Mouse (Mus musculus) limb, embryonic 12.5 days (tissue): ENCODE results near the gene Crcp. TPM values are rescaled to one million over a fixed set of nuclear protein-coding genes. Genes with fewer than 3 reads are reported as not detected.

Source experiments
- ATAC-seq: fragments of 200-750 bp; cut with Nextera tagmentation; 2 replicates; pipeline ENCODE4 v1.8.0; 2017; ENCODE audit warnings: low read depth, moderate TSS enrichment; ENCODE audit not compliant: insufficient number of reproducible peaks, insufficient read depth, low FRiP score, low TSS enrichment
- H3K27ac ChIP-seq: fragments of 300-500 bp; sonication (generic); 2 replicates; pipeline ENCODE4 v1.5.1; 2016; ENCODE audit warnings: mild to moderate bottlenecking, moderate library complexity
- H3K27me3 ChIP-seq: fragments of 300-500 bp; sonication (generic); 2 replicates; pipeline ENCODE4 v1.6.1; 2016; ENCODE audit warnings: mild to moderate bottlenecking, moderate library complexity
- H3K36me3 ChIP-seq: fragments of 300-500 bp; sonication (generic); 2 replicates; pipeline ENCODE4 v1.6.1; 2016; ENCODE audit warnings: mild to moderate bottlenecking, moderate library complexity
- H3K4me1 ChIP-seq: fragments of 300-500 bp; sonication (generic); replicated peaks from 2 replicates; pipeline ENCODE4 v1.6.1; 2016
- H3K4me2 ChIP-seq: fragments of 300-500 bp; sonication (generic); 2 replicates; pipeline ENCODE4 v1.6.1; 2016; ENCODE audit warnings: mild to moderate bottlenecking, moderate library complexity
- H3K4me3 ChIP-seq: fragments of 300-500 bp; sonication (generic); replicated peaks from 2 replicates; pipeline ENCODE4 v1.5.1; 2016; ENCODE audit warnings: mild to moderate bottlenecking
- H3K9ac ChIP-seq: fragments of 300-500 bp; sonication (generic); replicated peaks from 2 replicates; pipeline ENCODE4 v1.6.1; 2016; ENCODE audit warnings: mild to moderate bottlenecking, moderate library complexity
- H3K9me3 ChIP-seq: fragments of 300-500 bp; sonication (generic); 2 replicates; pipeline ENCODE4 v1.6.1; 2016; ENCODE audit warnings: mild to moderate bottlenecking, moderate library complexity
- WGBS: fragments of 180-500 bp; shearing (Covaris S2); methylation state at CpG from one replicate; pipeline ENCODE4 v1.1.7; 2016; 5-methylcytosine and 5-hydroxymethylcytosine counted together
- polyA plus RNA-seq: library from polyadenylated mRNA; unstranded; fragments of >200 nt; fragmentation: Nextera tagmentation; extraction: Ambion mirVana; gene quantifications from 2 replicates; pipeline ENCODE4 v1.2.1, GENCODE M21; 2016

Crcp gene
- polyA plus RNA-seq, 1 experiment from 2014 or later = 39.6 TPM

GRCm38 (mm10) chr5:130002301-130003146 lies 26.6 kb upstream of the Crcp start, which contains the start of gene Gusb:
Gusb (minus strand) TSS chr5:130003049.
- under 1% methylated on average over 39 of the region's 39 CpGs for WGBS
- H3K9me3 ChIP-seq = peaks cover 15% of the 10 kb centered on the region; the same call in 1 of the 2 replicates
- H3K36me3 ChIP-seq = peaks cover 10% of the 10 kb centered on the region; the same call in 1 of the 2 replicates
- H3K4me2 ChIP-seq = peak within 1 kb of the TSS; percentile 72
- peak; percentile 75 for ATAC-seq
- H3K4me3 ChIP-seq = peak within 1 kb of the TSS; percentile 67
- H3K27me3 ChIP-seq = no peaks in the 10 kb centered on the region
- peak within 1 kb of the TSS; percentile 83 for H3K27ac ChIP-seq
- peaks cover 19% of the 10 kb centered on the region for H3K4me1 ChIP-seq
- peak within 1 kb of the TSS; percentile 69 for H3K9ac ChIP-seq

GRCm38 (mm10) chr5:130003229-130003628 lies 25.9 kb upstream of the Crcp start:
- Histone ChIP-seq H3K9me3 (peaks cover 15% of the 10 kb centered on the region; the same call in 1 of the 2 replicates), H3K4me1 (peaks cover 19% of the 10 kb centered on the region), H3K27ac (peak overlapping the region; percentile 83), H3K36me3 (peaks cover 10% of the 10 kb centered on the region; the same call in 1 of the 2 replicates), H3K9ac (peak overlapping the region; percentile 69; the same call in 1 of the 2 replicates), H3K4me3 (peak overlapping the region; percentile 67), H3K27me3 (no peaks in the 10 kb centered on the region), H3K4me2 (peak overlapping the region; percentile 72)
- 52% methylated on average over 7 of the region's 7 CpGs for WGBS
- ATAC-seq = no peak

GRCm38 (mm10) chr5:130007344-130007743 lies 21.7 kb upstream of the Crcp start:
- Histone ChIP-seq H3K27ac (no peak overlapping the region), H3K4me2 (no peak overlapping the region), H3K9ac (no peak overlapping the region), H3K27me3 (no peaks in the 10 kb centered on the region), H3K9me3 (peaks cover 27% of the 10 kb centered on the region; the same call in 1 of the 2 replicates), H3K4me3 (no peak overlapping the region), H3K4me1 (peaks cover 6% of the 10 kb centered on the region; the same call in 1 of the 2 replicates), H3K36me3 (peaks cover 17% of the 10 kb centered on the region)
- no peak for ATAC-seq
- WGBS = 95% methylated on average over 1 of the region's 1 CpGs

GRCm38 (mm10) chr5:130008034-130008590 lies 21.0 kb upstream of the Crcp start:
- ATAC-seq = no peak
- Histone ChIP-seq H3K9ac (no peak overlapping the region), H3K36me3 (peaks cover 18% of the 10 kb centered on the region), H3K4me2 (no peak overlapping the region), H3K27me3 (no peaks in the 10 kb centered on the region), H3K4me1 (peaks cover 2% of the 10 kb centered on the region; the same call in 1 of the 2 replicates), H3K9me3 (peaks cover 27% of the 10 kb centered on the region; the same call in 1 of the 2 replicates), H3K4me3 (no peak overlapping the region), H3K27ac (no peak overlapping the region)
- WGBS = 77% methylated on average over 6 of the region's 6 CpGs

- no peak for ATAC-seq
- WGBS = 96% methylated on average over 4 of the region's 4 CpGs
- no peak overlapping the region for H3K4me3 ChIP-seq
- no peak overlapping the region for H3K27ac ChIP-seq
- H3K9me3 ChIP-seq = peaks cover 19% of the 10 kb centered on the region; the same call in 1 of the 2 replicates
- peaks cover 29% of the 10 kb centered on the region for H3K36me3 ChIP-seq
- H3K4me2 ChIP-seq = no peak overlapping the region
- H3K4me1 ChIP-seq = no peaks in the 10 kb centered on the region
- H3K9ac ChIP-seq = no peak overlapping the region
- no peaks in the 10 kb centered on the region for H3K27me3 ChIP-seq
These were observed 19.3 kb upstream of the Crcp start for GRCm38 (mm10) chr5:130009784-130010183.

- no peaks in the 10 kb centered on the region for H3K27me3 ChIP-seq
- H3K9ac ChIP-seq = no peak overlapping the region
- peaks cover 16% of the 10 kb centered on the region; the same call in 1 of the 2 replicates for H3K9me3 ChIP-seq
- peaks cover 41% of the 10 kb centered on the region for H3K36me3 ChIP-seq
- no peak for ATAC-seq
- 94% methylated on average over 5 of the region's 5 CpGs for WGBS
- no peak overlapping the region for H3K4me2 ChIP-seq
- no peaks in the 10 kb centered on the region for H3K4me1 ChIP-seq
- no peak overlapping the region for H3K27ac ChIP-seq
- H3K4me3 ChIP-seq = no peak overlapping the region
These were observed 18.1 kb upstream of the Crcp start for GRCm38 (mm10) chr5:130010961-130011360.

- no peak overlapping the region for H3K4me3 ChIP-seq
- H3K4me2 ChIP-seq = no peak overlapping the region
- no peak overlapping the region for H3K27ac ChIP-seq
- H3K9me3 ChIP-seq = peaks cover 16% of the 10 kb centered on the region; the same call in 1 of the 2 replicates
- H3K9ac ChIP-seq = no peak overlapping the region
- WGBS = 97% methylated on average over 3 of the region's 3 CpGs
- H3K27me3 ChIP-seq = no peaks in the 10 kb centered on the region
- no peak for ATAC-seq
- H3K36me3 ChIP-seq = peaks cover 57% of the 10 kb centered on the region
- H3K4me1 ChIP-seq = no peaks in the 10 kb centered on the region
These were observed 14.0 kb upstream of the Crcp start for GRCm38 (mm10) chr5:130015104-130015503.

- H3K4me3 ChIP-seq = no peak overlapping the region
- ATAC-seq = no peak
- WGBS = 76% methylated on average over 8 of the region's 8 CpGs
These were observed 9.6 kb upstream of the Crcp start for GRCm38 (mm10) chr5:130019461-130019860.

GRCm38 (mm10) chr5:130021361-130021966 lies 7.6 kb upstream of the Crcp start:
- no peak overlapping the region for H3K4me2 ChIP-seq
- H3K9ac ChIP-seq = peak overlapping the region; percentile 40
- no peaks in the 10 kb centered on the region for H3K9me3 ChIP-seq
- peak overlapping the region; percentile 66 for H3K27ac ChIP-seq
- 32% methylated on average over 5 of the region's 5 CpGs for WGBS
- H3K27me3 ChIP-seq = no peaks in the 10 kb centered on the region
- H3K36me3 ChIP-seq = peaks cover 11% of the 10 kb centered on the region; the same call in 1 of the 2 replicates
- ATAC-seq = no peak
- H3K4me1 ChIP-seq = peaks cover 14% of the 10 kb centered on the region; the same call in 1 of the 2 replicates
- H3K4me3 ChIP-seq = no peak overlapping the region

More at GRCm38 (mm10) chr5:130019461-130019860, 9.6 kb upstream of the Crcp start:
- H3K4me1 ChIP-seq = peaks cover 13% of the 10 kb centered on the region; the same call in 1 of the 2 replicates
- no peaks in the 10 kb centered on the region for H3K27me3 ChIP-seq
- H3K9ac ChIP-seq = no peak overlapping the region
- no peak overlapping the region for H3K27ac ChIP-seq
- no peak overlapping the region for H3K4me2 ChIP-seq
- H3K9me3 ChIP-seq = 0 out of 2 replicates have a peak, but pooled peaks cover 3% of the 10 kb centered on the region
- H3K36me3 ChIP-seq = peaks cover 31% of the 10 kb centered on the region

- ATAC-seq = no peak
- H3K9ac ChIP-seq = 0 out of 2 replicates have a peak overlapping the region, but pooled peaks have one; percentile 9
These were observed 6.7 kb upstream of the Crcp start for GRCm38 (mm10) chr5:130022366-130022765.

More at GRCm38 (mm10) chr5:130022366-130022765, 6.7 kb upstream of the Crcp start:
- Histone ChIP-seq H3K36me3 (peaks cover 9% of the 10 kb centered on the region; the same call in 1 of the 2 replicates), H3K27ac (no peak overlapping the region), H3K27me3 (peaks cover 4% of the 10 kb centered on the region; the same call in 1 of the 2 replicates), H3K4me2 (no peak overlapping the region), H3K4me3 (no peak overlapping the region), H3K4me1 (peaks cover 14% of the 10 kb centered on the region; the same call in 1 of the 2 replicates), H3K9me3 (no peaks in the 10 kb centered on the region)
- WGBS = 28% methylated on average over 7 of the region's 7 CpGs
